Mouse (Mus musculus) liver, embryonic 15.5 days (tissue): Measurements from ENCODE around the gene Slc45a2. TPM values are rescaled to one million over a fixed set of nuclear protein-coding genes. Genes with fewer than 3 reads are reported as not detected.

ENCODE experiments used
- ATAC-seq: fragments of 200-750 bp; cut with Nextera tagmentation; 2 replicates; pipeline ENCODE4 v1.8.0; 2017; ENCODE audit warnings: moderate number of reproducible peaks, mild to moderate bottlenecking, moderate library complexity; ENCODE audit not compliant: insufficient read depth
- H3K27ac ChIP-seq: fragments of 300-500 bp; sonication (generic); replicated peaks from 2 replicates; pipeline ENCODE4 v1.5.1; 2015; ENCODE audit warnings: mild to moderate bottlenecking, inconsistent platforms
- H3K27me3 ChIP-seq: fragments of 300-500 bp; sonication (generic); 2 replicates; pipeline ENCODE4 v1.6.1; 2015; ENCODE audit warnings: mild to moderate bottlenecking, inconsistent platforms
- H3K36me3 ChIP-seq: fragments of 300-500 bp; sonication (generic); replicated peaks from 2 replicates; pipeline ENCODE4 v1.6.1; 2015; ENCODE audit warnings: moderate library complexity, mild to moderate bottlenecking, inconsistent platforms
- H3K4me1 ChIP-seq: fragments of 300-500 bp; sonication (generic); replicated peaks from 2 replicates; pipeline ENCODE4 v1.6.1; 2015; ENCODE audit warnings: inconsistent platforms
- H3K4me2 ChIP-seq: fragments of 300-500 bp; sonication (generic); 2 replicates; pipeline ENCODE4 v1.6.1; 2015; ENCODE audit warnings: moderate library complexity, mild to moderate bottlenecking, inconsistent platforms
- H3K4me3 ChIP-seq: fragments of 300-500 bp; sonication (generic); replicated peaks from 2 replicates; pipeline ENCODE4 v1.5.1; 2015; ENCODE audit warnings: mild to moderate bottlenecking, inconsistent platforms
- H3K9ac ChIP-seq: fragments of 300-500 bp; sonication (generic); 2 replicates; pipeline ENCODE4 v1.6.1; 2015; ENCODE audit warnings: moderate library complexity, mild to moderate bottlenecking, inconsistent platforms
- H3K9me3 ChIP-seq: fragments of 300-500 bp; sonication (generic); replicated peaks from 2 replicates; pipeline ENCODE4 v1.6.1; 2016; ENCODE audit warnings: inconsistent platforms
- WGBS: fragments of 180-500 bp; shearing (Covaris S2); methylation state at CpG from one replicate; pipeline ENCODE4 v1.1.7; 2015; ENCODE audit warnings: mixed read lengths; ENCODE audit not compliant: insufficient replicate concordance; 5-methylcytosine and 5-hydroxymethylcytosine counted together
- polyA plus RNA-seq: library from polyadenylated mRNA; unstranded; fragments of >200 nt; fragmentation: Nextera tagmentation; extraction: Ambion mirVana; gene quantifications from 2 replicates; pipeline ENCODE4 v1.2.1, GENCODE M21; 2015

The Slc45a2 gene
- polyA plus RNA-seq, 1 experiment from 2014 or later, result 0.02 TPM

- no peak overlapping the region for H3K4me3 ChIP-seq
- no peak overlapping the region for H3K4me2 ChIP-seq
- no peaks in the 10 kb centered on the region for H3K9me3 ChIP-seq
- no peak for ATAC-seq
- no peaks in the 10 kb centered on the region for H3K36me3 ChIP-seq
- no peak overlapping the region for H3K27ac ChIP-seq
- no peaks in the 10 kb centered on the region for H3K4me1 ChIP-seq
- WGBS, result 67% methylated on average over 4 of the region's 4 CpGs
- H3K9ac ChIP-seq, result no peak overlapping the region
- no peaks in the 10 kb centered on the region for H3K27me3 ChIP-seq
These were observed 3.3 kb downstream of the Slc45a2 start for GRCm38 (mm10) chr15:11003791-11004190.

GRCm38 (mm10) chr15:11004646-11005045, 4.1 kb downstream of the Slc45a2 start:
- Histone ChIP-seq H3K27me3 (no peaks in the 10 kb centered on the region), H3K9me3 (no peaks in the 10 kb centered on the region), H3K4me2 (no peak overlapping the region), H3K4me1 (no peaks in the 10 kb centered on the region), H3K36me3 (no peaks in the 10 kb centered on the region), H3K4me3 (no peak overlapping the region), H3K9ac (no peak overlapping the region), H3K27ac (no peak overlapping the region)
- no peak for ATAC-seq
- WGBS, result 55% methylated on average over 6 of the region's 6 CpGs

GRCm38 (mm10) chr15:11008756-11009155, 8.2 kb downstream of the Slc45a2 start:
- no peak overlapping the region for H3K27ac ChIP-seq
- ATAC-seq, result no peak
- no peak overlapping the region for H3K4me2 ChIP-seq
- H3K4me3 ChIP-seq, result no peak overlapping the region
- 23% methylated on average over 5 of the region's 5 CpGs for WGBS
- H3K9me3 ChIP-seq, result no peaks in the 10 kb centered on the region
- peaks cover 4% of the 10 kb centered on the region; the same call in 1 of the 2 replicates for H3K4me1 ChIP-seq
- no peaks in the 10 kb centered on the region for H3K36me3 ChIP-seq
- no peak overlapping the region for H3K9ac ChIP-seq
- H3K27me3 ChIP-seq, result no peaks in the 10 kb centered on the region

GRCm38 (mm10) chr15:11010976-11011548, 10.5 kb downstream of the Slc45a2 start:
- WGBS, result 61% methylated on average over 11 of the region's 11 CpGs
- Histone ChIP-seq H3K9ac (no peak overlapping the region), H3K4me3 (no peak overlapping the region), H3K4me1 (peaks cover 4% of the 10 kb centered on the region; the same call in 1 of the 2 replicates), H3K27ac (no peak overlapping the region), H3K36me3 (no peaks in the 10 kb centered on the region), H3K9me3 (no peaks in the 10 kb centered on the region), H3K27me3 (no peaks in the 10 kb centered on the region), H3K4me2 (no peak overlapping the region)
- peak; percentile 73; the same call in 1 of the 2 replicates for ATAC-seq

- no peak for ATAC-seq
- H3K9ac ChIP-seq, result no peak overlapping the region
These were observed 14.4 kb downstream of the Slc45a2 start for GRCm38 (mm10) chr15:11014931-11015330.

GRCm38 (mm10) chr15:11026801-11027561, 26.5 kb downstream of the Slc45a2 start:
- WGBS, result 34% methylated on average over 4 of the region's 4 CpGs
- peak; percentile 77 for ATAC-seq
- no peak overlapping the region for H3K4me2 ChIP-seq

More at GRCm38 (mm10) chr15:11014931-11015330, 14.4 kb downstream of the Slc45a2 start:
- 48% methylated on average over 2 of the region's 2 CpGs for WGBS
- Histone ChIP-seq H3K27ac (no peak overlapping the region), H3K4me1 (peaks cover 4% of the 10 kb centered on the region; the same call in 1 of the 2 replicates), H3K4me2 (no peak overlapping the region), H3K4me3 (no peak overlapping the region), H3K9me3 (no peaks in the 10 kb centered on the region), H3K36me3 (no peaks in the 10 kb centered on the region), H3K27me3 (no peaks in the 10 kb centered on the region)

GRCm38 (mm10) chr15:11030188-11030587, 29.7 kb downstream of the Slc45a2 start:
- Histone ChIP-seq H3K9me3 (no peaks in the 10 kb centered on the region), H3K36me3 (no peaks in the 10 kb centered on the region), H3K4me3 (no peak overlapping the region), H3K4me1 (no peaks in the 10 kb centered on the region; the same call in 1 of the 2 replicates), H3K4me2 (no peak overlapping the region), H3K9ac (no peak overlapping the region), H3K27ac (no peak overlapping the region), H3K27me3 (peaks cover 7% of the 10 kb centered on the region)
- 59% methylated on average over 3 of the region's 3 CpGs for WGBS
- peak; percentile 36 for ATAC-seq

More at GRCm38 (mm10) chr15:11026801-11027561, 26.5 kb downstream of the Slc45a2 start:
- H3K9me3 ChIP-seq, result no peaks in the 10 kb centered on the region
- no peaks in the 10 kb centered on the region; the same call in 1 of the 2 replicates for H3K4me1 ChIP-seq
- H3K27me3 ChIP-seq, result no peaks in the 10 kb centered on the region
- H3K27ac ChIP-seq, result peak overlapping the region; percentile 77
- H3K4me3 ChIP-seq, result no peak overlapping the region
- no peaks in the 10 kb centered on the region for H3K36me3 ChIP-seq
- H3K9ac ChIP-seq, result no peak overlapping the region

GRCm38 (mm10) chr15:11035947-11036474, 35.5 kb downstream of the Slc45a2 start:
- Histone ChIP-seq H3K36me3 (no peaks in the 10 kb centered on the region), H3K27ac (no peak overlapping the region), H3K9me3 (no peaks in the 10 kb centered on the region), H3K27me3 (peaks cover 39% of the 10 kb centered on the region), H3K4me3 (peak overlapping the region; percentile 35), H3K4me2 (peak overlapping the region; percentile 55), H3K4me1 (0 out of 2 replicates have a peak, but pooled peaks cover 4% of the 10 kb centered on the region), H3K9ac (no peak overlapping the region)
- no peak for ATAC-seq
- 7% methylated on average over 34 of the region's 34 CpGs for WGBS

- Histone ChIP-seq H3K4me3 (peak overlapping the region; percentile 35), H3K9ac (no peak overlapping the region), H3K36me3 (no peaks in the 10 kb centered on the region), H3K4me2 (peak overlapping the region; percentile 55), H3K27ac (no peak overlapping the region), H3K9me3 (no peaks in the 10 kb centered on the region), H3K4me1 (0 out of 2 replicates have a peak, but pooled peaks cover 4% of the 10 kb centered on the region), H3K27me3 (peaks cover 39% of the 10 kb centered on the region)
- 5% methylated on average over 49 of the region's 49 CpGs for WGBS
- ATAC-seq, result no peak
These were observed 36.2 kb downstream of the Slc45a2 start for GRCm38 (mm10) chr15:11036535-11037375.

GRCm38 (mm10) chr15:11037376-11037695, 36.8 kb downstream of the Slc45a2 start:
- 0 out of 2 replicates have a peak, but pooled peaks cover 4% of the 10 kb centered on the region for H3K4me1 ChIP-seq
- H3K27me3 ChIP-seq, result peaks cover 39% of the 10 kb centered on the region
- H3K36me3 ChIP-seq, result no peaks in the 10 kb centered on the region
- ATAC-seq, result no peak
- peak overlapping the region; percentile 55 for H3K4me2 ChIP-seq
- H3K27ac ChIP-seq, result no peak overlapping the region
- no peak overlapping the region for H3K9ac ChIP-seq
- no peaks in the 10 kb centered on the region for H3K9me3 ChIP-seq
- peak overlapping the region; percentile 35 for H3K4me3 ChIP-seq
- WGBS, result 6% methylated on average over 8 of the region's 8 CpGs
